Mouse (Mus musculus): ENCODE measurements around the gene Slfn5. TPM values are rescaled to one million over a fixed set of nuclear protein-coding genes. Genes with fewer than 3 reads are reported as not detected.
"Not testable (repeated sequence)": the region's sequence is repeated elsewhere in the genome, so short reads cannot be mapped to it uniquely, and the experiment has no call there.

Slfn5 gene
- total RNA-seq, 4 experiments from 2014 or later = 43.9 to 65.9 (median 55.1) TPM

DNA sequence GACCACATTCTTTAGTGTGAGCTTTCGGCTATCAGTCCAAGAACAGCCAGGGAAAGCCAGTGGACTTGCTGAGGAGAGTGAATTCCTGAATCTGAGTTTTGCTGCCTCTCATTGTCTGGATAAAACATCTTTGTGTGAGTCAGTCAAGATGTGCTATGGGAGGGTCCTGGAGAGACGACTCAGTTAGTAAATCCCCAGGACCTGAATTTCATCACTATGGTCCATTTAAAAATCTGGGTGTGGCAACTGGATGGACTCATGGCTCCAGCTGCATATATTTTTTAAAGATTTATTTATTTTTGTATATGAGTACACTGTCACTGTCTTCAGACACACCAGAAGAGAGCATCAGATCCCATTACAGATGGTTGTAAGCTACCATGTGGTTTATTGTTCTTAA lies 5.5 kb upstream of the Slfn5 start:
- no peak for DNase-seq (ENCODE audit: low spot score)

- no peak for DNase-seq (ENCODE audit: low spot score)
Measured at GRCm38 (mm10) chr11:82947457-82947856, 3.7 kb upstream of the Slfn5 start.

DNA sequence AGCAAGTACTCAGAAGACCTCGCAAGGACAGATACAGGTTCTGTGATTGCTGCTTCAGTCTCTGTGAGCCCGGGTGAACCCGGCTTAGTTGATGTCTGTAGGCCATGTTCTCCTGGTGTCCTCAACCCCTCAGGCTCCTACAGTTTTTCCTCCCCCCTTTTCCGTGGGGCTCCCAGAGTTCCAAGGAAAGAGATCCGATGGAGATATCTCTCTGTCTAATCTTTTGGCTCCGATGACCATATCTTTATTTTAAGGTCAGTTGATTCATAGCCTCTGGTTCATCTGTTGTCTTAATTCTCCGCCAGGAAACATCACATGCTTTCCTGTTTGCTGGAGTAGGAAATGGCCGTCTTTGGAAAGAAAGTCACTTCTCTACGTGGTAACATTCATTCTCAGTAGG lies 2.1 kb upstream of the Slfn5 start:
- DNase-seq (ENCODE audit: low spot score) = peak; percentile 73

- peak; percentile 74 for DNase-seq (ENCODE audit: low spot score)
Measured at GRCm38 (mm10) chr11:82951865-82952611, 889 bp downstream of the Slfn5 start.

DNA sequence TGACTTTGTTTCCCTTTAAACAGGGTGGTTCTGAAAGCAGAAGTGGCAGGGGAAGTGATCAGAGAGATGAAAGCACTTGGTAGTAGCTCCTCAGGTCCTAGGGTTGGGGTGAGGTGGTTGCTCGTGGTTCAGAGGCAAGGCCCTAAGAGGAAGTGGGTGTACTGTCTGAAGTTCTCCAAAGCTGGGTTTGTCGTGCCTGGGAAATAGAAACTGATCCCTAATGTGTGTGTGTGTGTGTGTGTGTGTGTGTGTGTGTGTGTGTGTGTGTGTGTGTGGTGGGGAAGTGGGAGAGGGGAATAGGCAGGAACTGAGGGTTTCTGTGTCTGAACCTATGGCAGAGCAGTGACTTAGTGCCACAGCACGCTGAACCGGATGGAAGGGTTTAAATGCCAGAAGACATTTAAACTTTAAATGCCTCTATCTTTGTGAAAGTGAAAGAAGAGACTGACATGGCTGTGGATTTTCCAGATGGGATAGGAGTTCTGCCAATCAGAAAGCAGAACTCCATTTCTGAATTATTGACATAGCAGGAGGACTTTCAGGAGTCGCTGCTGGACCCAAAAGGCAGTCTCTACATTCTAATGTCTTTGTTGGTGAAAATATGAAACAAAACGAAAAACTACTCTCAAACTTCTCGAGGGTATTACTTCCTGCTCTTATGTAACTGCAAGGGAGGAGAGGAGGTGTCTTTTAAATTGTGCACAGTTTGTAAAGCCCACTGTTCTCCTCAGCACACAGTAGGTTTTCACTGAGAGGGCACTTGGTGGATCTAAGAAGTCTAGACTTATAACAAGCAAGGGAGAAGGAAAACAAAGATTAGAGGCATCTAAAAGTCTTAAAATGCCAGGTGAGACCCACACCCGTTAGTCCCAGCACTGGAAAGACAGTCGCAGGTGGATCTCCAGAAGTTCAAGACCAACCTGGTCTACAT lies 1.7 kb downstream of the Slfn5 start:
- no peak for DNase-seq (ENCODE audit: low spot score)

- DNase-seq (ENCODE audit: low spot score) = no peak
Measured at GRCm38 (mm10) chr11:82954631-82955030, 3.5 kb downstream of the Slfn5 start.

- no peak for DNase-seq (ENCODE audit: low spot score)
Measured at GRCm38 (mm10) chr11:82956925-82957324, 5.8 kb downstream of the Slfn5 start.

DNA sequence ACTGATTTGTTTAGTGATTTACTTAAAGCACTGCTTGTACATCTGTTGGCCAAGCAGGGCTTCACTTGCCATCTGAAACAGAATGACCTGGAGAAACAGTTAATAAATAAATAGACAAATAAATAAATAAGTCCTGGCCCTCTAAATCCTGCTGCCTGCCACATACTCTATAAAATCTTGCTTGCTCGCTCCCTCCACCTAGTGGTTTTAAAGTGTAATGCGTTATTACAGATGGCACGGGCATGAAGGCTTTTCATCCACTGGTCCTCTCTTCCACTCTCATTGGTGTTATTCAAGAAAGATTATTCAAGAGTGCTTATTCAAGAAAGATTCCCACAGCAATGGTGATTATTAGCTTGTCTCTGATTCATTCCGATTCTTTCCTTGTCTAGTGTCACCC lies 8.5 kb downstream of the Slfn5 start:
- DNase-seq (ENCODE audit: low spot score) = peak; percentile 75

DNA sequence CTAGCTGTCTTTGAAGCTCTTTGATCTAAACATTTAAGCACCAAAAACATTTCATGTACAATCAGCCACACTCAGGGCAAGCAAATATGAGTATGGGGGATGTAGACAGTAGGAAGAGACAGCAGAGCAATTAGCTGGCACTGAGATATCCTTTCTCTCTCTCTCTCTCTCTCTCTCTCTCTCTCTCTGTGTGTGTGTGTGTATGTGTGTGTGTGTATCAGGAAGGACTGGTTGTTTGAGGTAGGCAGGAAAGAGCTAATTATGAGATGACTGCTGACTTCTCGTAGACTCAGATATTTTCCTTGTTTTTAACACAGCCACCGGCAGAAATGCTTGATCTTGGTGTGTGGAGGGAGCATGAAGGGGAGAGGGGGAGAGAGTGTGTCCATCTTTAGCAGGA lies 10.6 kb downstream of the Slfn5 start:
- DNase-seq (ENCODE audit: low spot score) = no peak

DNA sequence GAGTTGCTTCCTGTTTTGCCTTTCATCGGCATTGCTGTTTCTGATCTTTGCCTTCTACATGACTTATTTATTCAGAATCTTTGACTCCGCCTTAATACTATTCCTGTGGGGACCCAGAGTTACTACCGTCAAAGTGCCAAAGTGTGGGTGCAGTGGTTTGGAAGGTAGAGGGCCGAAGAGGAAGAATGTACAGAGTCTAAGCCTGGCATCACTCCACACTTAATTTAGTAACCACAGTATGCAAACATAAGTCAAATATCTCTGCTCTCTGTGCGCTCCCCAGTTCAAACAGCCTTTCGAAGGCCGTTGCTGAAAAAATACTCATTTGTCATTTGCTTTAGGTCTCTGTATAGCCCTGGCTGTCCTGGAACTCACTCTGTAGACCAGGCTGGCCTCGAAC lies 11.1 kb downstream of the Slfn5 start:
- DNase-seq (ENCODE audit: low spot score) = no peak

DNA sequence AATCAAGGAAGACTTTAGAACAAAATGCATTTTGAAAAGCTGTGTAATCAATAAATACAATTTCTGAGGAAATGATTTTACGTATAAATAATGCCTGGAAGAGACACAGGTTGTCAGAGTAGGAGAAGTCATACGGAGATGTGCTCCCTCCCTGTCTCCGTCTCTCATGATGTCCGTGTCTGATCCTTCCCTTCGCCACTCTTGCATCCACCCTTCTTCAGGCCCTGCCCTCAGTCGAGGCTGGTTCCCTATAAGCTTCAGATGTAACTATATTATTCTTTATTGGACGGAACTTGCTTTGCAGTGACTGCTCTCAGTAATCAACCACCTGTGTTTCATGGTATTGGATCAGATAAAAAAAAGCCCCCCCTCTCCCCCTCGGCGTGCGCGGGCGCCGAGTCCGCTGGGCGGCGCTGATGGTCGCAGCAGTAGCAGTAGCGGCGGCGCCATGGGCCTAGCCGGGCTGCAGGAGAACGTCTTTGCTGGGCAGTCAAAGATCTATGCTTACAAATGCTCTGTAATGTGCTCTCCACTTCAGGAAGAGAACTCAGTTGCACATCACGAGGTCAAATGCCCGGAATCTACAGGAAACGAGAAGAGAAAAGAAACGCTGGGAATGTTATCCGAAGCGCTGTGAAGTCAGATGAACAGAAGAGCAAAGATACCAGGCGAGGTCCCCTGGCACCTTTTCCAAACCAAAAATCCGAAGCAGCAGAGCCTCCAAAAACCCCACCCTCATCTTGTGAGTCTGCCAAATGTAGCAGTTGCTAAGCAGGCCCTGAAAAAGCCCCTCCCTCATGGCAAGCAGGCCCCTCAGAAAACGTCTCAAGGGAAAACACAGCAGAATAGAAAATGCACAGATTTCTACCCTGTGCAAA lies 19.8 kb downstream of the Slfn5 start:
- DNase-seq (ENCODE audit: low spot score) = no peak

DNA sequence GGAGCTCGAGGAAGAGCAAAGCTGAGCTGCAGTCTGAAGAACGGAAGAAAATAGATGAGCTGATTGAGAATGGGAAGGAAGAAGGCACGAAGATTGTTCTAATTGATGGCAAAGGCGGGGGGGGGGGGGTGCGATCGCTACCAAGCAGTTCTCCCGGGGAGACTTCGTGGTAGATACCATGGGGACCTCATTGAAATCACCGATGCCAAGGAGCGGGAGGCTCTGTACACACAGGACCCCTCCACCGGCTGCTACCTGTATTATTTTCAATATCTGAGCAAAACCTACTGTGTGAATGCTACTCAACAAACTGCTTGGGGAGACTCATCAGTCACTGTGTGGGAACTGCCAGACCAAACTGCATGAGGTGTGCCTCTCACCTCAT lies 20.4 kb downstream of the Slfn5 start:
- DNase-seq (ENCODE audit: low spot score) = no peak

DNA sequence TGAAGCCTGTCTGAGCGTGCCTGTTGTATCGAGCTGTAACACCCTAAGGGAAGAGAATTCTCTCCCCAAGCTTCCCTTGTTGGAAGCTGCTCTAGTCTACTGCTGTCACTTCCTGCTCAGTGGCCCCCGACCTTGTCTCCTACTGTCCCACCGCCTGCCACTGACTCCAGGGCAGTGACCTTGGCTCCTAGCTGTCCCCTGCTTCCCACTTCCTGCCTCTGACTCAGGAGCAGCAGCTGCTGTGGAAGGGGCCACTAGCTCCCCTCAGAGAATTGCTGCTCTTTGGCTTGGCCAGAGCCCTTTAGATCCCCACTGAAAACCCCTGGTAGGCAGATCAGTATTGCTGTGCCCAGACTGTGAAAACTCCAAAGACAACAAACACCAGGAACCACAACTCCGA lies 22.8 kb downstream of the Slfn5 start:
- no peak for DNase-seq (ENCODE audit: low spot score)

- DNase-seq (ENCODE audit: low spot score) = not testable (repeated sequence)
Measured at GRCm38 (mm10) chr11:82982409-82982808, 31.3 kb downstream of the Slfn5 start.

- no peak for DNase-seq (ENCODE audit: low spot score)
Measured at GRCm38 (mm10) chr11:82983193-82983592, 32.0 kb downstream of the Slfn5 start.

GRCm38 (mm10) chr11:82987621-82988020 lies 36.5 kb downstream of the Slfn5 start:
- no peak for DNase-seq (ENCODE audit: low spot score)

- DNase-seq (ENCODE audit: low spot score) = no peak
Measured at GRCm38 (mm10) chr11:82989357-82989756, 38.2 kb downstream of the Slfn5 start.

DNA sequence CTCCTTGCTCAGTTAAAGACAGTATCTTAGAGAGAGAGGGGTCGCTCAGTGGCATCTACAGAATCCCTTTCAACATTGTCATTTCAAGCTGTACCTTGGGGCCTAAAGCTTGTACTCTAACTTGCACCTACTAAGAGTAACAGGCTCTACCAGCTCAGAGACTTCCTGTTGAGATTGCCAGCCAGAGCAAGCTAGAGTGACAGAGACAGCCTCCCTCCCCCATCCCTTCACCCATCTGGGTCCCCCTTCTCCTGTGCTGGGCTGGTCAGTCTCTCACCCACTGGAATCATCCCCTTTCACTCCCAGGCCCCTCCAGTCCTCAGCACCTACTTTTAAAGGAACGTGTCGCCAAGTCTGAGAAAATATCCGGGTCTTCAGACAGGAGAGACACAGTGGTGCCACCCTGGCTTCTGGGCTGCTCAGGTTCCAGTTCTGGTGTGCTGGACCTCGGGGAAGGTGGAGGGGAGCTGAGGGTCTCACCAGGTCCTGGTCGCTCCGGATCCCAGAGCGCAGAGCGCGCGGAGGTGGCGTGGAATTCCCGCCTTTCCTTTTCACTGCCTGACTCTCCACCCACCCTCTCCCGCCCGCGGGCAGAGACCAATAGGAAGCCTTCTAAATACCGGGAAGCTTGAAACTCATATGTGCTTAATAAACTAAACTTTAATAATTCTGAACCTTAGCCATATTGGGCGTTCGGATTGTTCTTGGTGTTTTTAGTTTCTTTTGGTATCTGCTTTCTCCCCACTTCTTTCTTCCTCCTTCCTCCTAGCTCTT lies 39.6 kb downstream of the Slfn5 start:
- peak; percentile 32 for DNase-seq (ENCODE audit: low spot score)

DNA sequence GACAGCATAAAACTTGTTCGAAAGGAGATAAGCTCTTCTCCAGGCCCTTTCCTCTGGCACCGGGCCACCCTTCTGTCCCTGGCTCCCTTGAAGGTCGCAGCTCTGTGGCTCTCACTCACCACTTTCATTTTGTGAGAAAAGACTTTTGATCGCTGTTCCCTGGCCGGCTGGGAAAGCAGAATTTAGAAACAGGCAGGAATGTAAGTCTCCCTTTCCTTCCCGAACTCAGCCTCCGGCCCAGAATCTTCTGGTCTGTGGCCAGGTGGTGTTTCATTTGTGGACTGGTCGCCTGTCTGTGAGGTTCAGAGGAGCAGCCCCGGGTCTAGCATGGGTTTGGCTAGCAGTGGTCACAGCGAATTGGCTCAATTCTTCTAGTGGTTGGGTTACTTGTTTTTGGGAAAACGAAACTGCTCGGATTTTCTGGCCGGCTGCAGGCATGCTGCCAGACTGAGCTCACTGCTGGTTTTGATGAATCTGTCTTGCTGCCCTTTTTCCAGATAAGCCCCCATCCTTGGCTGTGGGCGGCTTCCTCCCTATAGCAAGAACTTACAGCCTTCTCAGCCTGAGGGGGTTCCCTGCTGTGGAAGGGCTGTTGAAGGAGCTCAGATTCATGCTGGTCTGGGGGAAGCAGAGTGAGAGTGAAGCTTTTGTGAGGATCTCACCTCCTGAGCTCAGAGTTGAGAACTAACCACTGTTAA lies 40.5 kb downstream of the Slfn5 start, which contains the start of gene Slfn9:
TSS of gene Slfn9 (minus strand) at position 362 of the 698 bp plus-strand sequence.
- peak; percentile 50 for DNase-seq (ENCODE audit: low spot score)

DNA sequence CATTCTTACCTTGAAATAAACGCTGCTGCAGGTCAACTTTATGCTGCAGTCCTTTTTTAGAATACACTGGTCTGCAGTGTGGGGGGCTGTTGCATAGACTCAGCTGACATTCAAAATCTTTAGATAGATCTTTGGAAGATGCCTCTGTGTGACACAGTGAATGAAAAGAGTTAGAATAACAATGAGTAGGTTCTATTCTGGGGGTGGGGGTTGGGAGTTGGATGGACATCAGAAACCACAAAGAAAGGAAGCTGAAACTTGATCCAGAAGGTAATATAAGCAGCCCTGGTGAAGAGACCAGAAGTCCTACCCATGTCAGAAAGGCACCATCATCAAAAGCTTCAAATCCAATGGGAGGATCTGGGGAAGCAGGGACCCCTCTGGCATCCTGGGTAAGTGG lies 62.2 kb downstream of the Slfn5 start:
- DNase-seq (ENCODE audit: low spot score) = no peak

Measured in heart, adult 8-10 months (tissue).